Mouse (Mus musculus): Measurements from ENCODE around the gene Iqsec3. TPM values are rescaled to one million over a fixed set of nuclear protein-coding genes. Genes with fewer than 3 reads are reported as not detected.
A peak's percentile ranks its signal among the peaks of the same experiment; 100 is the strongest.

The Iqsec3 gene
- total RNA-seq, 2 experiments from 2014 or later, result 0.51 to 0.69 TPM

DNA sequence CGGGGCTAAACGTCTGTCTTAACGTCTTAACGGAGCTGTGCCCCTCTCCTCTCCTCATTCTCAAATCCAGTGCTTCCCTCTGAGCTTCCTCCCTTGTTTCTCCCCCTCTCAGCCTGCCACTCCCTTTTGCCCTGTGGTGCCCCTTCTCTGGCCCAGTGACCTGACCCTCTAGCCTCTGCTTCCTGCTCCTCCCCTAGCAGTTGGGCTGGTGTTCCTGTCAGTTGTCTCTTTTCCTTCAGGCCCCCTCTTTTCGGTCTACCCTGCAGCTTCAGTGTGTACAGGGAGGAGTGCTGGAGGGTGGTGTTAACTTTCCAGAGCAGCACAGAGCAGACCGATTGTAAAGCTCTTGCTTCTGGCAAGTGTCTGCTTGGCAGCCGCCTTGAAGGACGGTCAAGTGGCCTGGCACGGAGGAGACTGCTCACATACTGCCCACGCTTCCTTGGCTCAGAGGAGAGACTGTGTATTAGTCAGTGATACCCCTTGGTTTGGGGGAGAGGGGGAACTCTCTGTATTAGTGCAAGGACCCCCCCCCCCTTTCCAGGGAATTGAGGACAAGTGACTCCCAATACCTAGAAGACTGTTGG, 146.9 kb downstream of the Iqsec3 start:
- intact Hi-C loops (cut with DNase I), result no loop called here
- DNase-seq, result peak; percentile 31 to 46

DNA sequence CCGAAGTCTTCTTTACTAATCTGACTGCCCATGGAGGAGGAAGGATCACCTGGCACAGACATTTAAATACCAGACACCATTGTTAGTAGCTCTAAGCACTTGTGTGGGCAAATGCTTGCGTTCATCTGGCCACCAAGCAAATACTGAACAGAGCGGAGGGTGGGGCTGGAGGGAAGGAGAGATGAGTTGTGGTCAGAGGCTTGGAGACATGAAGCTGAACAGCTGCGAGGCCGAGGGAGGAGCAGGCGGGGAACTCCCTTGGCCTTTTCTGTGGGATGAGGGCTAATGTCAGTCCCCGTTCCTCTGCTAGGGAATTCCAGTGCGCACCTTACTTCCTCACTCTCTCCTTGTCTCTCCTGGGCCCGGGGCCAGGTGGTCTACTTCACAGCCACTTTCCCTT, 147.7 kb downstream of the Iqsec3 start:
- intact Hi-C loops (cut with DNase I), result no loop called here
- DNase-seq, result no peak

DNA sequence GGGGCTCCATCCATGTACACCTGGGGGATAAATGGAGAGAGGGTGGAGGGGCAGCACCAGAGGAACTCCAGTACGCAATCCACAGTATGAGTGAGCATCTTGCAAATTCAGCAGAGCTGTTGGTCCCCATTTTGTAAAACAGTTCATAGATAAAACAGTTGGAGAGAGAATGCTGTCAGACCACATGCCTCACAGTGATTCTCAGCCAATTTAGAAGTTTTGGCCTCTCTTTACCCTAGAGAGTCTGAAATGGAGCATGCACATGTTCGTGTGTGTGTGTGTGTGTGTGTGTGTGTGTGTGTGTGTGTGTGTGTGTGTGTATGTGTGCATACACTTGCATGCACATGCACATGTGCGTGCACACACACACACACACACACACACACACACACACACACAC, 148.2 kb downstream of the Iqsec3 start:
- intact Hi-C loops (cut with DNase I), result no loop called here

More for the DNA sequence above, 148.2 kb downstream of the Iqsec3 start:
- DNase-seq, result no peak

Small RNAs within 50 kb of the gene (microRNA-seq; reads per million reads assigned to microRNA genes)
- 0 reads per million in 2 experiments for gene Gm24855 (ENCODE audit: borderline number of aligned reads in 2 of 2)

Other genes with a start within 250 kb of the Iqsec3 start
- 1 to 10 TPM; 1.6 to 2.7 TPM for gene Usp18, start 227.8 kb downstream of the Iqsec3 start, total RNA-seq (2021)
- under 1 TPM in 1 of 2 experiments, not detected in 1; 0.41 TPM for gene Slc6a13, start 173.5 kb downstream of the Iqsec3 start, total RNA-seq (2021)
- not detected for gene Slc6a12, start 130.6 kb downstream of the Iqsec3 start, total RNA-seq (2021)
- under 1 TPM; 0.87 to 0.89 TPM for gene A2m, start 161.7 kb upstream of the Iqsec3 start, total RNA-seq (2021)